Mouse (Mus musculus) cerebral cortex, adult 2 months (tissue): ENCODE measurements around the gene Rapgef1.

Source experiments
- WGBS: fragments of 180-500 bp; shearing (Covaris S2); methylation state at CpG from one replicate; pipeline ENCODE4 v1.1.7; 2018; 5-methylcytosine and 5-hydroxymethylcytosine counted together

Gene Rapgef1

DNA sequence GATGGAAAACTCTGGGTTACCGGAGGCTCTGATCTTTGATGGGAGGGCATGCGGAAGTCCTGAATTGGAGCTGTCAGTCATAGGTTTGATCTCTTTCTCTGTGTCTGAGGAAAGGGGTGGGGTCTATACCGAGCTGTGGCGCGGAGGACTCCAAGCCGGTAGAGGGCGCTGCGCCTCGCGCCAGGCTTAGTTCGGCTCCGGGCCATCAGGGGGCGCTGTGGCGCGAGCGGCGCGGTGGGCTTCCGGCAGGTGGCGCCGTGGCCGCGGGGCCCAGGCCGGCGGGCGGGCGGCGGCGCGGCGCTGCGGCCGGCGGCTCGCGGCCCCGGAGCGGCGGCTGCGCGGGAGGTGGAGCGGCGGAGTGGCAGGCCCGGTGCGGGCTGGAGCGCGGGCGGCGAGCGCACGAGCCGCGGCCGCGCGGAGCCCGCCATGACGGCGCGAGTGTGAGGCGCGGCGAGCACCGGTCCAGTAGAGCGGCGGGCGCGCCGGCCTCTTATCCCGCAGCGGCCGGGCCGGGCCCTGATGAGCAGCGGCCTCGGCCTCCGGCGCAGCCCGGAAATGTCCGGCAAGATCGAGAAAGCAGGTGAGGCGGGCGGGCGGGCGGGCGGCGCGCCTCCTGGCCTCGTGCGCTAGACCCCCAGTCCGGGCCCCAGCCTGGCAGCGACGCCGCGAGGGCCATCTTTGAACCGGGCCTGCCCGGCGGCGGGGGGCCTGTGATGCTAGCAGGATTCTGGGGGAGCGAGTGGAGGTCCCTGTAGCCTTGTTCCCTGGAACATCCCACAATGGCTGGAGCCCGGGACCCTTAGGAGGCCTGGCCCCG lies at the start of gene Rapgef1:
TSS of gene Rapgef1 (plus strand) at position 237 of the 817 bp plus-strand sequence.
- WGBS, result 2% methylated on average over 99 of the region's 101 CpGs

GRCm38 (mm10) chr2:29571921-29572700 lies 47.4 kb upstream of the Rapgef1 start:
- WGBS, result 77% methylated on average over 9 of the region's 9 CpGs

- WGBS, result 62% methylated on average over 5 of the region's 5 CpGs
Observed at GRCm38 (mm10) chr2:29572811-29573427, 46.6 kb upstream of the Rapgef1 start.

- 51% methylated on average over 5 of the region's 5 CpGs for WGBS
Observed at GRCm38 (mm10) chr2:29573591-29573990, 45.9 kb upstream of the Rapgef1 start.

DNA sequence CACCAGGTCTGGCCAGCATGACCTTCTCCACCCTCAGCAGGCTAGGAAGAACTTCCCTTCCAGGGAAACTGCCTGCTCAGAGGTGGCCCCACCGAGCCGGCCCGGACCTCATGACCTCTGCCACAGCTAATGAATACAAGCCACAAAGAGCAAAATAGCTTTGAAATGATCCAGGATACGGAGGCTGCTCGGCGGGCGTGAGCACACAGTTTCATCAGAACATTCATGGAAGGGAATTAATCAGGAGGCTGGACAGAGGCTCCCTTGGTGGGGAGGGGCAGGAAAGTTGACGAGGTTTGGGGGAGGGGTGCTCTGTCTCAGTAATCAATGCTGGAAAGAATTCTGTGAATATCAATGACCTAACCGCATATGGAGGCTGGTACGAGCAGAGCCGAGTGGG lies 45.3 kb upstream of the Rapgef1 start:
- WGBS, result 36% methylated on average over 11 of the region's 11 CpGs

GRCm38 (mm10) chr2:29582415-29582814 lies 37.1 kb upstream of the Rapgef1 start:
- 5% methylated on average over 7 of the region's 7 CpGs for WGBS

- 54% methylated on average over 8 of the region's 8 CpGs for WGBS
Observed at GRCm38 (mm10) chr2:29586017-29586702, 33.4 kb upstream of the Rapgef1 start.

- 55% methylated on average over 4 of the region's 4 CpGs for WGBS
Observed at GRCm38 (mm10) chr2:29588006-29588405, 31.5 kb upstream of the Rapgef1 start.

DNA sequence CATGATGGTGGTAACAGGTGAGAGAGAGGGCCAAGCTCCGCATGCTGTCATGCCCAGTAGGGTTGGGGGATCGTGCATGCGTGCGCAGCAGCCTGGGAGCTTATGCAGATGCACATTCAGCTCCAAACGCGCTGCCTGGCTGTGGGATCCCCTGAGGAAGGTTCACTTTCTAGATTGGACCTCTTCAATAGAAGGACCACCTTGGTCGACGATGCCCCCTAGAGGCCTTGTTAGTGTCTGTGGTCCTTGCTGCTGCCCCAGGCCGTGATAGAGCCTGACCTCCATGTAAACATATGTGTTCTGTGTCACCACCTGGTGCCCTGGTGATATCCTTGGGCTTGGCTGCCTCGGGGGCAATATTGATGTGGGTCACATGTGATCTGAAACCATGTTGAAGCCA lies 30.3 kb upstream of the Rapgef1 start:
- WGBS, result 41% methylated on average over 10 of the region's 10 CpGs

GRCm38 (mm10) chr2:29591626-29592025 lies 27.9 kb upstream of the Rapgef1 start:
- 82% methylated on average over 6 of the region's 6 CpGs for WGBS

DNA sequence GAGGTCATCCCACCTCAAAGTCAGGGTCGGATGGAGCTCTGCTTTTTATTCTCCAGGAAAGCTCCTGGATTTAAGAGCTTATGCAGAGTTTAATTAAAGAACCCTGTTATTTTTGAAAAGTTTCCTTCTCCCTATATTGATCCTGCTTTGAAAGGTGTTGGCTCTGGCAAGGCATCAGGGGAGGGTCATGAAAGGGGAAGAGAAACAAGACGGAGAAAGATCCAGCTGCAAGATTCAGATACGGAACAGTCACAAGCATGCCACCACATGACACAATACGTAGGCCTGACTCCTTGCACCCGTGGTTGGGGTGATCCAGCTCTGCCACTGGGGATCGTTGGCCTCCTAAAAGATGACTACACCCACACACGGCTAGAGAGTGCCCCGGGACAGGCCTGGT lies 27.0 kb upstream of the Rapgef1 start:
- WGBS, result 80% methylated on average over 8 of the region's 8 CpGs

GRCm38 (mm10) chr2:29603930-29604329 lies 15.6 kb upstream of the Rapgef1 start:
- WGBS, result 1% methylated on average over 3 of the region's 3 CpGs

- WGBS, result 72% methylated on average over 5 of the region's 5 CpGs
Observed at GRCm38 (mm10) chr2:29605591-29605990, 13.9 kb upstream of the Rapgef1 start.

DNA sequence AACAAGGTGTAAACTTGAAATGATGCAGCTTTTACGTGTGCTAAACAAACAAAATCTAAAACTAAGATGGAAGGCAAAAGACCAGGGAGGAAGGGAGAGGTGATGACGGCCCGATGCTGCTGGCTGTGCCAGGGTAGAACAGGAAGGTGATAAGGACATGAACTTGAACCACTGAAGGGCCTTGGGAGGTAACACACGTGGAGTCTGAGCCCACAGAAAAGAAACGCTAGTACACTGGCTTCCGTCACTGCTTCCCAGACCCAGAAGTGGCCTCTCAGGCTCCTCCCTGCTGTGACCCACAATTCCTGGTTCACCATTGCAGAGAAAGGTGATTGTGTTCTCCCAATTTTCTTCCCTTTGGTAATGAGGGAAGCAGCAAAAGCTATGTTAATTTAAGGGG lies 13.1 kb upstream of the Rapgef1 start:
- WGBS, result 78% methylated on average over 6 of the region's 6 CpGs

DNA sequence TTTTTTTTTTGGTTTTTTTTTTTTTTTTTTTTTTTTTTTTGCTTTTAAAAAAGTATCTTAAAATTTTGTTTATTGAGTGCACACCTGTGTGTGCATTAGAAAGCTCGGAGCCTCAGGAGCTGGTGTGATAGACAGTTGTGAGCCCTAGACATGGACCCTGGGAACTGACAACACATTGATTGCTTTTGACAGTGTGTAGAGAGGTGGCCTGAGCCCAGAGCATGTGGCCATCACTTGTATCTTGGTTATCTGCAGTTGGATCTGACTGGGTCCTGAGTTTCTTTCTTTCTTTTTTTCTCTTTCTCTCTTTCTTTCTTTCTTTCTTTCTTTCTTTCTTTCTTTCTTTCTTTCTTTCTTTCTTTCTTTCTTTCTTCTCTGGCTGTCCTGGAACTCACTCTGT lies 2.2 kb upstream of the Rapgef1 start:
- 100% methylated on average over 1 of the region's 1 CpGs for WGBS

DNA sequence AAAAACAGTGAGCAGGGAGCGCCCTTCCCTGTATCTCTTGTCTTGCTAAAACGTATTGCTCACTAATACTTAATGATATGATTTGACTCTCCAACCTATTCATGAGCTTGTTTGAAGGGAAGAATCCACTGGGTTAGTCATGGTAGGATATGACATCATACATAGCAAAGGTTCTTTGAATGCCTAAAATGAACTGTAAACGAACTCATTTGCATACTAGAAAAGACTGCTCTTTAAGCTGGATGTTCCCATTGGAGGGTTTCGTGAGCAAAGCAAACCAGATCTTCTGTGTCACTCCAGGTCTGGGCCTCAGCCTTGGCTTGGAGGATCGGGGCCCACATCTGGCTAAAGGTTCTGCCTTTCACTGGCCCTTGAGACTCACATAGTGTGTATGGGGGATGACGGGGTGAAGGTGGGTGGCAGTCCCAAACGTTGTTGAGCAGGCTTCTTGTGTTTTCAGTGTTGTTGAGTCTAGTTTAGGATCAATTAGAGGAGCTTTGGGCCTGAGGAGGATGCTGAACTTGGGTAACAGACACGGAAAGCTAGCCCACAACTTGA lies 515 bp upstream of the Rapgef1 start:
- WGBS, result 62% methylated on average over 8 of the region's 8 CpGs

DNA sequence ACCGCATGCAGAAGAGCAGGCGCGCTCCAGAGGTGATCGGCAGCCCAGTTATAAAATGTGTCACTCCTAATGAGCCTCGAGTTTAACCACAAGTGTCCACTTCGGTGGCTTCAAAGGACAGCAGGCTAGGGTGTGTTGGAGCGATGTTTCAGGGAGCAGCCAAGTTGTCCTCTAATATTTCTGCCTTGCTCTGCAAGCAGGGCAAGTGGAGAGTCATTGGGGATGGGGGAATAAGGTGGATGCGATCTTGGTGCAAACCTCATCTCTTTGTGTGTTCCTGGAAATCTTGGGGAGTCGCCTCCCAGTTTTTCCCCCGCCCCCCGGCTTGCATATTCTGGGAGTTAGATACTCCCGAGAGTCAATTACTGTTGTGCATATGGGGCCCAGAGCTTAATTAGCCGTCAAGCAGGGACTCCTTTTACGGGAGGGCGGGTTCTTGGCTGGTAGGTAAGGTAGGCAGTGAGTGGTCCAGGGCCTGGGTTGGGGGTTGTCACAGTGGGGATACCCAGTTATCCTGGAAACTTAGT lies 844 bp downstream of the Rapgef1 start:
- WGBS, result 4% methylated on average over 15 of the region's 15 CpGs

DNA sequence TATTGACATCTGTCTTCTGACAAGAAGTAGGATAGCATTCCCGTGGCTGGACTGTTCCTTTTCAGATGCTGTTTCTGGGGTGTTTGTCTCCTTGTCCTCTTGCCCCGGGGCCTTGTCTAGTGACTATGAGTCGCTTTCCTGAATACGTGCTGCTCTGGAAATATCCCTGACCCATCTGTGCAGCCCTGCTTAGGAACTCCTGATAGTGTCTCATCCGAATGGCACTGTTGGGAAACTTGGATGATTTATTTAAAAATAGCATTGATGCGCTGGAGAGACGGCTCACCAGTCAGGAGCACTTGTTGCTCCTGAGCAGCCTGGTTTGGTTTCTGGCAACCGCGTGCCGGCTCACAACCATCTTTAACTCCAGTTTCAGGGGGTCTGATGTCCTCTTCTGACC lies 1.6 kb downstream of the Rapgef1 start:
- 34% methylated on average over 10 of the region's 10 CpGs for WGBS

DNA sequence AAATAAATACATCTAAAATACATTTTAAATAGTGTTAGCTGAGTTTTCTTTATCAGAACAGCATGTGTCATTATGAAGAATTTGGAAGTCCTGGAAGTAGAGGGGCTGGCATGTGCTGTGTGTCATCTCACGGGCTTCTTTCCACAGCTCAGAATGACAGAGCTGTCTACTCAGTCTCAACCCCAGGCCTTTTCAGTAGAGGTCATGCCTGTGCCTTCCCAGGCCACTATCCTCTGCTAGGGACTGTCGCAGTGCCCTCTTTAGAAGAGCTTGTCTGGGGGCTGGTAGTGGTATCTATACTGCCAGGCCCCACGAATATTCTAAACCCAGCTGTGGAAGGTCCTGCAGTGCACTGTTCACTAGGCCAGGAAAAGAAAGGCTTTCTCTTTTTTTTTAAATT lies 2.1 kb downstream of the Rapgef1 start:
- WGBS, result 59% methylated on average over 3 of the region's 3 CpGs

DNA sequence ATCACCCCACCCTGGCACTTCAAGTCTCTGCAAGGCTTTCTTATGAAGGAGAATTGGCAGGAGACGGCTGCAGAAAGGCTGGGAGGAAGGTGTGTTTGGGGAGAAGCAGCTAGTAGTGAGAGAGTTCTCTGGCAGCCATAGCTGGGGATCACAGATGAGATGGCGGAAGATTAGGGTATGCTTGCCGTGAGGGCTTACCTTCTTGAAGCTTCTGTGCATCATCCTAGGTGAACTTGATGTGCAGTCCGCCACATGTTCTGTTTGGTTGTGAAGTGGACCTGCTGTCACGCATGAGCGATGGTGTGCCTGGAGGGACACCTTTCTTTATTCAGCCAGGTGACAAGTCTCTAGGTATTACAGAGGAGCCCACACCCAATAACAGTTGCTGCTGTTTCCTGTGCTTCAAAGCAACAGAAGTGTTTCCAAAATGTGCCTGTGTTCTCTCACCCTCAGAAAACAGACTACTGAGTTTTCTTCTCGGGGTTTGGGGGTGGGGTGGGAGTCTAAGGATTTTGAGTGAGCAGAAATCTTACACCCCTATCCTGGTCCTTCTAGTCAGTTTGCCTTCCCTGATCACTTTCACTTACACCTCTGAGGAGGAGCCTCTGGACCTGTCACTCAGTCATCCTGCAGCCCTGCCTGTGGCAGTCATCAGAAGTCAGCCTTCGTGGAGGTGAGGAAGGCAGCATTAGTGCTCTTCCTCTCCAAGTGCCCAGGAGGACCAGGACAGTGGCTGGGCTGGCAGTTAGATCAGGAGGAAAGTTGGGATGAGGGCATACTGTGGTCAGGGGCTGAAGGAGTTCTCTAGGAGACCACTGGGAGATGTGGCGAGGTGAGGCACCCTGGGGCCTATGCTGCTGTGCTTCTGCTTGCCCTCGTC lies 2.8 kb downstream of the Rapgef1 start:
- 70% methylated on average over 10 of the region's 10 CpGs for WGBS
